In genomic region chr3:123264706-123265105, GRCm38 (mm10) we compare ENCODE assay signal across 8 mouse cellular contexts. TPM values are rescaled to one million over a fixed set of nuclear protein-coding genes. Genes with fewer than 3 reads are reported as not detected.
DNase-seq lines count a peak whose midpoint lies in the region; ATAC-seq lines count a peak whose summit lies in the region.

No protein-coding gene starts in this region.

- no peak overlapping the region for H3K27ac ChIP-seq in embryonic facial prominence, embryonic 10.5 days (replicated peaks)
- no peak overlapping the region for H3K27ac ChIP-seq in hindbrain, embryonic 14.5 days
- no peak overlapping the region for H3K27ac ChIP-seq in lung, embryonic 16.5 days (ENCODE audit: low read length)

- ATAC-seq in hindbrain, embryonic 14.5 days (ENCODE audit: low FRiP score), result no peak
- no peak for ATAC-seq in lung, embryonic 16.5 days (ENCODE audit: low read depth)

- H3K36me3 ChIP-seq in embryonic facial prominence, embryonic 10.5 days (replicated peaks), result no peaks in the 10 kb centered on the region
- no peaks in the 10 kb centered on the region for H3K36me3 ChIP-seq in hindbrain, embryonic 14.5 days (replicated peaks; ENCODE audit: control insufficient read depth, insufficient read depth)
- peaks cover 2% of the 10 kb centered on the region; the same call in 1 of the 2 replicates for H3K36me3 ChIP-seq in lung, embryonic 16.5 days (ENCODE audit: control insufficient read depth, insufficient read depth, low read length)

- 0 out of 2 replicates have a peak overlapping the region, but pooled peaks have one; percentile 11 for H3K4me3 ChIP-seq in embryonic facial prominence, embryonic 10.5 days
- no peak overlapping the region; the same call in 1 of the 2 replicates for H3K4me3 ChIP-seq in hindbrain, embryonic 14.5 days (replicated peaks; ENCODE audit: low read length)
- peak overlapping the region; percentile 45 for H3K4me3 ChIP-seq in lung, embryonic 16.5 days (ENCODE audit: low read length)

- H3K9ac ChIP-seq in hindbrain, embryonic 14.5 days, result no peak overlapping the region
- peak overlapping the region; percentile 61 for H3K9ac ChIP-seq in lung, embryonic 16.5 days (ENCODE audit: low read length)

- peaks cover 9% of the 10 kb centered on the region for H3K4me1 ChIP-seq in embryonic facial prominence, embryonic 10.5 days
- 0 out of 2 replicates have a peak, but pooled peaks cover 3% of the 10 kb centered on the region for H3K4me1 ChIP-seq in hindbrain, embryonic 14.5 days (replicated peaks; ENCODE audit: control insufficient read depth, insufficient read depth, low read length)
- H3K4me1 ChIP-seq in lung, embryonic 16.5 days (replicated peaks; ENCODE audit: control insufficient read depth, insufficient read depth, low read length), result 0 out of 2 replicates have a peak, but pooled peaks cover 4% of the 10 kb centered on the region

- peaks cover 39% of the 10 kb centered on the region for H3K27me3 ChIP-seq in embryonic facial prominence, embryonic 10.5 days (replicated peaks; ENCODE audit: low read depth, poor library complexity, severe bottlenecking)
- peaks cover 17% of the 10 kb centered on the region for H3K27me3 ChIP-seq in hindbrain, embryonic 14.5 days (ENCODE audit: control insufficient read depth, insufficient read depth, low read length)
- no peaks in the 10 kb centered on the region for H3K27me3 ChIP-seq in lung, embryonic 16.5 days (ENCODE audit: control insufficient read depth, insufficient read depth, low read depth, low read length)

- 0 out of 2 replicates have a peak overlapping the region, but pooled peaks have one; percentile 3 for H3K4me2 ChIP-seq in hindbrain, embryonic 14.5 days (replicated peaks)
- H3K4me2 ChIP-seq in lung, embryonic 16.5 days (ENCODE audit: low read depth, low read length), result peak overlapping the region; percentile 39

- intact Hi-C loops in left cerebral cortex, postnatal 25 days (cut with DNase I), result no loop called here

- no peaks in the 10 kb centered on the region for H3K9me3 ChIP-seq in embryonic facial prominence, embryonic 10.5 days
- H3K9me3 ChIP-seq in hindbrain, embryonic 14.5 days (ENCODE audit: control insufficient read depth, low read length), result no peaks in the 10 kb centered on the region
- no peaks in the 10 kb centered on the region for H3K9me3 ChIP-seq in lung, embryonic 16.5 days (ENCODE audit: control insufficient read depth, low read length)

- DNase-seq in left cerebral cortex, postnatal 25 days (ENCODE audit: low spot score in 2 of 2), result peak; percentile 3 to 29
- no peak for DNase-seq in left cerebral cortex, adult 11 months (ENCODE audit: low spot score)
- DNase-seq in embryonic facial prominence, embryonic 10.5 days (ENCODE audit: low spot score), result no peak
- DNase-seq in hindbrain, embryonic 14.5 days (ENCODE audit: low spot score), result no peak
- no peak for DNase-seq in frontal cortex, postnatal 14 days (ENCODE audit: low spot score in 2 of 2)
- DNase-seq in spleen, postnatal 14 days (ENCODE audit: low spot score in 2 of 2), result no peak
- DNase-seq in thymus, adult 18-20 months, result no peak

- 59% methylated on average over 6 of the region's 6 CpGs for WGBS in embryonic facial prominence, embryonic 10.5 days
- 62% methylated on average over 6 of the region's 6 CpGs for WGBS in hindbrain, embryonic 14.5 days
- WGBS in lung, embryonic 16.5 days, result 23% methylated on average over 6 of the region's 6 CpGs

RNA-seq across cellular contexts. Expression of gene Sec24d, which starts 2.5 kb away (rescaled TPM):
- 10 to 100 TPM; 10.5 to 12.6 TPM for total RNA-seq in left cerebral cortex, postnatal 25 days (2021)
- polyA plus RNA-seq in embryonic facial prominence, embryonic 10.5 days (2016; fragmentation: Nextera tagmentation; extraction: Ambion mirVana), result 24.4 and 26.9 TPM in 2 replicates
- polyA plus RNA-seq in hindbrain, embryonic 14.5 days (2014; fragmentation: Nextera tagmentation; extraction: Ambion mirVana), result 16.1 and 18.7 TPM in 2 replicates
- 66.1 and 73.7 TPM in 2 replicates for polyA plus RNA-seq in lung, embryonic 16.5 days (2015; fragmentation: Nextera tagmentation; extraction: Ambion mirVana)

RNA-seq across cellular contexts. Expression of gene Synpo2, which starts 28.8 kb away (rescaled TPM):
- 1 to 10 TPM; 2.4 to 3.2 TPM for total RNA-seq in left cerebral cortex, postnatal 25 days (2021)
- polyA plus RNA-seq in embryonic facial prominence, embryonic 10.5 days (2016; fragmentation: Nextera tagmentation; extraction: Ambion mirVana), result 4.9 TPM in 2 replicates
- 1.5 and 2.0 TPM in 2 replicates for polyA plus RNA-seq in hindbrain, embryonic 14.5 days (2014; fragmentation: Nextera tagmentation; extraction: Ambion mirVana)
- polyA plus RNA-seq in lung, embryonic 16.5 days (2015; fragmentation: Nextera tagmentation; extraction: Ambion mirVana), result 9.1 and 12.1 TPM in 2 replicates

Comparison
In these comparisons a context has a peak if more than half of its experiments do, and no peak if none do; other contexts are left out.
1. DNase-seq: peak in left cerebral cortex, postnatal 25 days (2 of 2); none in left cerebral cortex, adult 11 months (single experiment), embryonic facial prominence, embryonic 10.5 days (single experiment), hindbrain, embryonic 14.5 days (single experiment), frontal cortex, postnatal 14 days (0 of 2), spleen, postnatal 14 days (0 of 2) and thymus, adult 18-20 months (0 of 2).